Comparison of ENCODE assay signal across 14 mouse cellular contexts in the genomic region with DNA sequence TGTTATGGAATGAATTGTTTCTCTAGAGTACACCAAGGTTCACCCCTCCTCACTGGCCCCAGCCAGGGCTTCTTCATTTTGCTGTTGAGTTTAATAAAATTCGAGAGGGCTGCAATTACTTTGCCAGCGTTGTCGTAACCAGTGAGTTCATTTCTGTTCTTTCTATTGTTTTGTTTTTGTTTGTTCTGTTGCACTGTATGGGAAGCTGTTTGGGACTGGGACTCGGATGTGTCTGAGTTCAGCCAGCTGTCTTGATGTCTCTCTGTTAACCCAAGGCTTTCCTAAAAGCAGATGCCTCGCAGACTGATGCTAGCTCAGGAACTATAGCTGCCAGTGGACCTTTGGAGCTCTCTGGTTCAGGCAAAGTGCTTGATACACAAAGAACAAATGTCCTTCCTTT.
DNase-seq lines count a peak whose midpoint lies in the region; ATAC-seq and TF ChIP-seq lines count a peak whose summit lies in the region.
"Had no signal": no experiment of that assay in that cellular context is flagged by ENCODE, and none has a peak within 500 bp of the region (broad histone marks: within the 10 kb centered on the region; RNA-seq: fewer than 3 reads in every experiment).

No protein-coding gene starts in this region.

- 82% methylated on average over 5 of the region's 5 CpGs for WGBS in heart, embryonic 13.5 days
- WGBS in liver, postnatal 0 days (ENCODE audit: insufficient replicate concordance): 77% methylated on average over 5 of the region's 5 CpGs
- 79% methylated on average over 5 of the region's 5 CpGs for WGBS in liver, embryonic 12.5 days (ENCODE audit: insufficient replicate concordance)
- 67% methylated on average over 5 of the region's 5 CpGs for WGBS in embryonic facial prominence, embryonic 13.5 days
- WGBS in limb, embryonic 14.5 days: 37% methylated on average over 5 of the region's 5 CpGs

- H3K9me3 ChIP-seq in heart, embryonic 13.5 days: no peaks in the 10 kb centered on the region
- H3K9me3 ChIP-seq in liver, postnatal 0 days (ENCODE audit: low read length): no peaks in the 10 kb centered on the region
- H3K9me3 ChIP-seq in liver, embryonic 12.5 days (replicated peaks): no peaks in the 10 kb centered on the region
- H3K9me3 ChIP-seq in embryonic facial prominence, embryonic 13.5 days: no peaks in the 10 kb centered on the region
- H3K9me3 ChIP-seq in limb, embryonic 14.5 days (ENCODE audit: control insufficient read depth, low read length): no peaks in the 10 kb centered on the region
- H3K9me3 ChIP-seq: forebrain, embryonic 12.5 days; hindbrain, embryonic 15.5 days had no signal

- no peak overlapping the region for H3K4me2 ChIP-seq in heart, embryonic 13.5 days
- no peak overlapping the region for H3K4me2 ChIP-seq in liver, postnatal 0 days (ENCODE audit: low read depth, low read length)
- H3K4me2 ChIP-seq in liver, embryonic 12.5 days: no peak overlapping the region
- no peak overlapping the region for H3K4me2 ChIP-seq in embryonic facial prominence, embryonic 13.5 days
- no peak overlapping the region; the same call in 1 of the 2 replicates for H3K4me2 ChIP-seq in limb, embryonic 14.5 days (replicated peaks; ENCODE audit: low read depth, low read length, severe bottlenecking)
- H3K4me2 ChIP-seq: forebrain, embryonic 12.5 days; hindbrain, embryonic 15.5 days had no signal

- H3K36me3 ChIP-seq in heart, embryonic 13.5 days: no peaks in the 10 kb centered on the region
- H3K36me3 ChIP-seq in liver, postnatal 0 days (replicated peaks; ENCODE audit: insufficient read depth, low read length): no peaks in the 10 kb centered on the region
- no peaks in the 10 kb centered on the region for H3K36me3 ChIP-seq in liver, embryonic 12.5 days
- H3K36me3 ChIP-seq in embryonic facial prominence, embryonic 13.5 days: no peaks in the 10 kb centered on the region
- H3K36me3 ChIP-seq in limb, embryonic 14.5 days (ENCODE audit: control insufficient read depth, insufficient read depth, low read length): no peaks in the 10 kb centered on the region
- H3K36me3 ChIP-seq: forebrain, embryonic 12.5 days; hindbrain, embryonic 15.5 days had no signal

- peaks cover 73% of the 10 kb centered on the region for H3K4me1 ChIP-seq in heart, embryonic 13.5 days
- peaks cover 72% of the 10 kb centered on the region for H3K4me1 ChIP-seq in liver, postnatal 0 days (ENCODE audit: insufficient read depth)
- peaks cover 29% of the 10 kb centered on the region for H3K4me1 ChIP-seq in liver, embryonic 12.5 days
- H3K4me1 ChIP-seq in embryonic facial prominence, embryonic 13.5 days: peaks cover 52% of the 10 kb centered on the region
- H3K4me1 ChIP-seq in limb, embryonic 14.5 days (ENCODE audit: control insufficient read depth, insufficient read depth, low read length): peaks cover 46% of the 10 kb centered on the region
- H3K4me1 ChIP-seq: forebrain, embryonic 12.5 days had no signal

- no peak overlapping the region for H3K9ac ChIP-seq in heart, embryonic 13.5 days
- H3K9ac ChIP-seq in liver, postnatal 0 days (replicated peaks): no peak overlapping the region
- H3K9ac ChIP-seq in liver, embryonic 12.5 days: no peak overlapping the region
- H3K9ac ChIP-seq in embryonic facial prominence, embryonic 13.5 days: no peak overlapping the region
- no peak overlapping the region for H3K9ac ChIP-seq in limb, embryonic 14.5 days (ENCODE audit: low read depth, low read length, severe bottlenecking)
- H3K9ac ChIP-seq: forebrain, embryonic 12.5 days; hindbrain, embryonic 15.5 days had no signal

- no peaks in the 10 kb centered on the region for H3K27me3 ChIP-seq in heart, embryonic 13.5 days (replicated peaks)
- no peaks in the 10 kb centered on the region for H3K27me3 ChIP-seq in liver, postnatal 0 days (ENCODE audit: insufficient read depth, low read length)
- no peaks in the 10 kb centered on the region for H3K27me3 ChIP-seq in liver, embryonic 12.5 days (replicated peaks)
- H3K27me3 ChIP-seq in embryonic facial prominence, embryonic 13.5 days: no peaks in the 10 kb centered on the region
- H3K27me3 ChIP-seq in limb, embryonic 14.5 days (ENCODE audit: control insufficient read depth, insufficient read depth, low read length): no peaks in the 10 kb centered on the region
- H3K27me3 ChIP-seq: forebrain, embryonic 12.5 days; hindbrain, embryonic 15.5 days had no signal

- no peak for TF ChIP-seq POLR2A in limb, embryonic 14.5 days (IDR thresholded peaks at IDR 0.05; ENCODE audit: borderline replicate concordance, extremely low read depth, insufficient read depth, insufficient read length)

- TF ChIP-seq EP300 in liver, postnatal 0 days (IDR thresholded peaks at IDR 0.05; ENCODE audit: low read depth): no peak

- H3K27ac ChIP-seq in heart, embryonic 13.5 days (replicated peaks): peak overlapping the region; percentile 87
- H3K27ac ChIP-seq in liver, postnatal 0 days (ENCODE audit: low read depth): peak overlapping the region; percentile 16
- H3K27ac ChIP-seq in liver, embryonic 12.5 days: no peak overlapping the region
- peak overlapping the region; percentile 44; the same call in 1 of the 2 replicates for H3K27ac ChIP-seq in embryonic facial prominence, embryonic 13.5 days
- peak overlapping the region; percentile 81 for H3K27ac ChIP-seq in limb, embryonic 14.5 days (replicated peaks; ENCODE audit: low read depth, low read length)
- H3K27ac ChIP-seq: forebrain, embryonic 12.5 days; hindbrain, embryonic 15.5 days had no signal

- no peak for TF ChIP-seq CTCF in liver, postnatal 0 days (IDR thresholded peaks at IDR 0.05; ENCODE audit: low read depth)

- no peak for DNase-seq in heart, adult 9 months (ENCODE audit: low spot score in 2 of 2)
- DNase-seq in liver, postnatal 0 days: no peak
- no peak for DNase-seq in limb, embryonic 14.5 days (ENCODE audit: low spot score)
- no peak for DNase-seq in cerebellum, postnatal 36 days
- DNase-seq in c-Kit-positive CD71-positive TER-119-positive erythroid progenitor cells, embryonic 14.5 days (ENCODE audit: low spot score): no peak
- DNase-seq: cerebellum, postnatal 14 days; layer of hippocampus, postnatal 36 days; retina, postnatal 1 day; spleen, adult 18-20 months had no signal

- H3K4me3 ChIP-seq in heart, embryonic 13.5 days: no peak overlapping the region
- no peak overlapping the region for H3K4me3 ChIP-seq in liver, postnatal 0 days (ENCODE audit: low read depth, low read length)
- no peak overlapping the region for H3K4me3 ChIP-seq in liver, embryonic 12.5 days
- H3K4me3 ChIP-seq in embryonic facial prominence, embryonic 13.5 days: no peak overlapping the region
- H3K4me3 ChIP-seq in limb, embryonic 14.5 days (replicated peaks; ENCODE audit: low read length): no peak overlapping the region
- H3K4me3 ChIP-seq: forebrain, embryonic 12.5 days; hindbrain, embryonic 15.5 days had no signal

- ATAC-seq in heart, embryonic 13.5 days (ENCODE audit: extremely low read depth, insufficient number of reproducible peaks, low FRiP score, low TSS enrichment): no peak
- no peak for ATAC-seq in liver, postnatal 0 days
- no peak for ATAC-seq in liver, embryonic 12.5 days
- no peak for ATAC-seq in embryonic facial prominence, embryonic 13.5 days (ENCODE audit: insufficient number of reproducible peaks, insufficient read depth, low FRiP score, low TSS enrichment, low read depth)
- ATAC-seq in limb, embryonic 14.5 days (ENCODE audit: low FRiP score, low read depth): no peak
